Mouse (Mus musculus) gastrocnemius, adult 2 months (tissue): ENCODE results near the gene Lipe. TPM values are rescaled to one million over a fixed set of nuclear protein-coding genes. Genes with fewer than 3 reads are reported as not detected.
"Not testable (repeated sequence)": the region's sequence is repeated elsewhere in the genome, so short reads cannot be mapped to it uniquely, and the experiment has no call there.

Source experiments
- DNase-seq: peaks from one replicate; pipeline ENCODE4 v3.0.0; 2022
- H3K27ac ChIP-seq: fragments of 200-600 bp; 2 replicates; pipeline ENCODE4 v1.8.1; 2022; ENCODE audit warnings: mild to moderate bottlenecking
- H3K4me3 ChIP-seq: fragments of 200-600 bp; 2 replicates; pipeline ENCODE4 v1.8.1; 2022; ENCODE audit warnings: mild to moderate bottlenecking, moderate library complexity
- CTCF ChIP-seq: fragments of 200-600 bp; IDR thresholded peaks from 2 replicates; pipeline ENCODE4 v1.8.1; 2022; ENCODE audit warnings: antibody characterized with exemption, mild to moderate bottlenecking, moderate library complexity
- intact Hi-C: fragments of 180-260 bp; cut with DNase I; formaldehyde crosslinking; loops from one replicate; pipeline ENCODE4 v1.15.1; 2025
- total RNA-seq, 2 experiments: library from RNA; stranded (reverse); gene quantifications; 2 replicates each; pipeline ENCODE4 v1.2.3; 2021

The Lipe gene
- total RNA-seq, 2 experiments from 2014 or later = 13.4 to 17.9 TPM

GRCm38 (mm10) chr7:25429886-25430784 is 31.6 kb upstream of the Lipe start:
- Histone ChIP-seq H3K4me3 (no peak overlapping the region), H3K27ac (peak overlapping the region; percentile 20; the same call in 1 of the 2 replicates)
- no peak for TF ChIP-seq CTCF
- no peak for DNase-seq
- intact Hi-C loops = no loop called here

DNA sequence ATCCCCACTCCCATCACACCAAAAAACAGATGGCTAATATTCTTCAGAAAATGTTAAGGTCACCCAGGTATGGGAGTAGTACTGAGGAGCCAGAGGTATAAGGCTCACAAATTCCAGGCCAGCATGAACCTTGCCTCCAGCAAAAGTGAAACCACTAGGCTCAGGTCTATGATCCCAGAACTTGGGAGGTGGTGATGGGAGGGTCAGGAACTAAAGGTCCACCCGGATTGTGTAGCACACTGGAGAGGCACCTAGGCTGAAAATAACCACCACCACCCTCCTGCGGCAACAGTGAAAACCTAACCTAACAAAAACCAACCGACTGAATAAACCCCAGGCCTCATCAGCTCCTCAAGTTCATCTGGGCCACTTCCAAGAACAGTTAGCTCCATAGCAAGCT is 29.8 kb upstream of the Lipe start:
- DNase-seq = no peak
- intact Hi-C loops = no loop called here
- Histone ChIP-seq H3K27ac (peak overlapping the region; percentile 20), H3K4me3 (no peak overlapping the region)
- TF ChIP-seq CTCF = no peak

DNA sequence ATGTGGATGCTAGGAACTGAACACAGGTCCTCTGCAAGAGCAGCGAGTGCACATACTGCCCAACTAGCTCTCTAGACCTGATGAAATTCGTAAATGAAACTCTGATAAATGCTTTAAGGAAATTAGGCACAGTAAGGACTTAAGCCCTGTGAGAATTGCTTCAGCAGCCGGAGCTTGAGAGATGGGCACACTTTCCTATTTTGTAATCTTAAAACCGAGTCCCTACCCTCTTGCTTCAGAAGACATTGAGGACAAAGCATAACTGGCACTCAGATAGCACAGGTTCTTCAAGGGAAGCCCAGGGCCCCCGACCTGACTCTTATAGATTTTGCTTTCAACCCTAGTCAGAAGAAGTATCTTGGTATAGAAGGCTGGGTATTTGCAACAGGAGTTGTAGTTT is 28.6 kb upstream of the Lipe start:
- no peak for TF ChIP-seq CTCF
- intact Hi-C loops = no loop called here
- DNase-seq = no peak
- H3K4me3 ChIP-seq = no peak overlapping the region
- no peak overlapping the region for H3K27ac ChIP-seq

GRCm38 (mm10) chr7:25426380-25426779 is 27.9 kb upstream of the Lipe start:
- intact Hi-C loops, DNase-seq, H3K27ac ChIP-seq, H3K4me3 ChIP-seq: not testable (repeated sequence)
- peak; percentile 32 for TF ChIP-seq CTCF

DNA sequence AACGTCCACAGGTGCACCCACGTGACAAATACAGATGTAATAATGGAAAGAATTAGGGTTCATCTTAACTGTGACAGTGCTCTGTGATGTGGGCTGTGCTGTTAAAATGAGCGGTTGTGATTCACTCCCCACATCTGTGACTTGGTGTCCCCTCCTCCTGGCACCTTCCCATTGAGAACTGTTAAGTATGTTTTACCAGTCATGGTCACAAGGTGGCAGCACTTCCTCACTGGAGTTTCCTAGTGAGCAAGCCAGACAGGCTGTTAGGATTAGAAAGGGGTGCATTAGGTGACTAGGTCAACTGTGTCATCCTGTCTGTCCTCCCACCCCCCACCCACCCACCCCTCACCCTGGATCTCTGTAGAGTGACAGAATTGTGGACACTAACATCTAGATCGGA is 25.9 kb upstream of the Lipe start:
- peak; percentile 77 for DNase-seq
- peak; percentile 80 for TF ChIP-seq CTCF
- Histone ChIP-seq H3K4me3 (no peak overlapping the region), H3K27ac (no peak overlapping the region)
- intact Hi-C loops = loop anchor here (1.0 to 5.0 kb wide), 3 partner anchors 55 to 173 kb away; no protein-coding TSS in a partner anchor

DNA sequence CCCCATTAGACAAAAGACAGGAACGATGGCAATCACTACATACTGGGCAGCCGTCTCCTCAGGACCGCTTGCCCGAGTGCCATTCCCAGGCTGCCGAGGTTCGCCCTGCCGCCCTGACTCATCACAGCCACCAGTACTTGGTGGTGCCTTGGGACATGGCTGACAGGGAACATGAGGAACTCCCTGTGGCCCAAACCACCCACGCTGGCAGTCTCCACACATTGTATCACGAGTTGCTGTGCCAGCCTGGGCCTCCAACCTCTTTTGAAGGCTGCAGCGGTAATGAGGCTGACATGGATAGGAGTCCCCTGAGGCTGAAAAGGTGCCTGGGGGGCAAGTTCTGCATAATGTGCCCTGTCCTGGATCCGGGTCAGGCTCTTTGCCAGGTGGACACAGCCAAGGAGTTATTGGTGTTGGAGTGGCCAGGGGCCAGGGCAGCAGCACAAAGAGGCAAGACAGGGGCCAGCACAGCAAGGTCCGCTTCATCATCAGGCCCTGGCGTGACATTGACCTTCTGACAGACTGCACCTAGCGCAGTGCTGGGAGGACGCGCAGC is 23.9 kb upstream of the Lipe start:
- no peak for TF ChIP-seq CTCF
- DNase-seq = no peak
- intact Hi-C loops = loop anchor here (5.0 kb wide), 1 partner anchor 175 kb away; no protein-coding TSS in a partner anchor
- Histone ChIP-seq H3K4me3 (no peak overlapping the region), H3K27ac (no peak overlapping the region)

DNA sequence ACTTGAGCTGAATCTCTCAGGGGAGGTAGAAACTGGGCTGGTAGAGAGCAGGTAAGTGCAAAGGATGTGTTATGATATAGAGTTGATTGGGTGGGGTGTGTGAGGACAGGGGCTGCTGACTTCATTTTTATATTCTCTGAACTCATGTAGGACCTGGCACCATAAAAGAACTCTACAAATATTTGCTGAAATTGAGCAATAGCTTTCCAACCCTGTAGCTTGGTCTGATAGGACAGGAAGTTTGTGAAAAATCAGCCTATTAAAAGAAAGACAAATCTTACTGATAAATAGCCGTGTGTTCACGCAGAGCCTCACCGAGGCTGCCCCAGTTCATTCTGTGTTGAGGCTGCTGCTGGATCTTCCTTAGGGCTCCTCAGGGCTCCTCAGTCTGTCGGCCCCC is 21.4 kb upstream of the Lipe start:
- TF ChIP-seq CTCF = no peak
- intact Hi-C loops = loop anchor here (5.0 kb wide), 1 partner anchor 177 kb away; no protein-coding TSS in a partner anchor
- Histone ChIP-seq H3K4me3 (no peak overlapping the region), H3K27ac (no peak overlapping the region)
- no peak for DNase-seq

GRCm38 (mm10) chr7:25419536-25419935 is 21.0 kb upstream of the Lipe start:
- Histone ChIP-seq H3K27ac (no peak overlapping the region), H3K4me3 (no peak overlapping the region)
- TF ChIP-seq CTCF = no peak
- intact Hi-C loops = no loop called here
- no peak for DNase-seq

DNA sequence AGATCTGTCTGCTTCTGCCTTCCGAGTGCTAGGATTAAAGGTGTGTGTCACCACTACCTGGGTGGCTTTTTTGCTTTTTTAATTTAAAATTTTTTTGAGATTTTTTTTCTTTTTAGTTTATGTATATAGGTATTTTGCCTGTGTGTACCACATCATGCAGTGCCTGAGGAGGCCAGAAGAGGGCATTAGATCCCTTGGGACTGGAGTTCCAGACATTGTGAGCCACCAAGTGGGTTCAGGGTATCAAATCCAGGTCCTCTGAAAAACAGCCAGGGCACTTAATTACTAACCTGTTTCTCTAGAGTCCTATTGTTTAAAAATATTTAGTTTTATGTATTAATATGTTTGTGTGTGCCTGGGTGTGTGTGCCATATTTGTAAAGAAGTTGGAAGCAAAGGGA is 19.1 kb upstream of the Lipe start:
- TF ChIP-seq CTCF = peak; percentile 66
- no peak for DNase-seq
- Histone ChIP-seq H3K27ac (no peak overlapping the region), H3K4me3 (no peak overlapping the region)
- intact Hi-C loops = no loop called here

- no peak within 1 kb of the TSS for H3K27ac ChIP-seq
- no peak for DNase-seq
- intact Hi-C loops = no loop called here
- H3K4me3 ChIP-seq = no peak within 1 kb of the TSS
- no peak for TF ChIP-seq CTCF
These were observed 14.4 kb upstream of the Lipe start, which contains the start of gene Cxcl17 for GRCm38 (mm10) chr7:25412833-25413441. Gene Cxcl17 (minus strand): TSS chr7:25412886.

DNA sequence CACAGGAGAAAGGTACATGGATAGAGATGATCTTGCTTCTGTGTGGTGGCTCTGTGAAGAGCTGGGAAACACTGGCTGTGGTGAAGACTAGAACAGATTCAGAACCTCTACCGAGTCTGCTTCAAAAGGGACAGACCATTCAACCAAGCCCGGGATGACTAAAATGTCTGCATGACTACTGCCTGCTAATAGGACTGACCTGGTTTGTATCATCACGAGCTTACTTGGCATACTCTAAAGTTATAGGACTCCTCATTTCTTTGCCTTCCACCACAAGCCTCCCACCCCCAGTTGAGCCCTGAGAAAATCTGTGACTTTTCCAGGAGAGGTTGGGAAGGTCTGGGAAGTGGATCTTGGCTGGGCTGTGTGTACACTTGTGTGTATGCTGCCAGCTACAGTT is 13.4 kb upstream of the Lipe start:
- DNase-seq = no peak
- no peak overlapping the region for H3K4me3 ChIP-seq
- TF ChIP-seq CTCF = no peak
- no peak overlapping the region for H3K27ac ChIP-seq
- intact Hi-C loops = no loop called here

DNA sequence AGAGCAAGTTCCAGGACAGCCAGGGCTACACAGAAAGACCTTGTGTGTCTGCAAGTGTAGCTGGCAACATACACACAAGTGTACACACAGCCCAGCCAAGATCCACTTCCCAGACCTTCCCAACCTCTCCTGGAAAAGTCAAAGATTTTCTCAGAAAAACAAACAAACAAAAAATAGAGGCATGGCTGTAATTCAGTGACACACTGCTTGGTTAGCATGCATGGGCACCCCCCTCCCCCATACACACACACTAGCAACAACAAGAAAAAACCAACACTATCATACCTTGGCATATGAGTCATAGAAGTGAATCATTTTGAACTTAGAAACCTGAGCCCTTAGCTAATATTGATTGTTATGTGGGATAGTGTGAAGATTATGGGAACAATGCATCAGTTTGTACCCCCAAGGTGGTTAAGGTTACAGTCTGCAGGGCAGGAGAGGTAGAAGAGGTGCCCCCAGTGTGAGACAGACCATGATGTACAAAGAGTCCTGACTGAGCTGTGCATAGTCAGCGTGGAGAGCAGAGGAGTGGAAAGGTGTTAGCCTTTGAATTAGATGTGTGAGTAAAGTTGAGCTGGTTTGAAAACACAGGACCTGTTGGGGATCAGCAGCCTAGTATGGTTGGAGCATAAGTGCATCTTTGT is 12.6 kb upstream of the Lipe start:
- intact Hi-C loops = no loop called here
- Histone ChIP-seq H3K27ac (no peak overlapping the region), H3K4me3 (no peak overlapping the region)
- no peak for TF ChIP-seq CTCF
- no peak for DNase-seq
